Mouse (Mus musculus) left cerebral cortex, adult 18-20 months (tissue): ENCODE results near the gene Mt3. TPM values are rescaled to one million over a fixed set of nuclear protein-coding genes. Genes with fewer than 3 reads are reported as not detected.
"Not testable (repeated sequence)": the region's sequence is repeated elsewhere in the genome, so short reads cannot be mapped to it uniquely, and the experiment has no call there.

Source experiments
- DNase-seq, 2 experiments: peaks; one replicate each; pipeline ENCODE4 v3.0.0; 2021 to 2022; ENCODE audit warnings: low spot score in 2 of 2, mixed read lengths in 1 of 2
- long read RNA-seq, 2 experiments: library from polyadenylated mRNA; stranded (forward); transcript quantifications; one replicate each; pipeline ENCODE4 v2.0.0; 2021
- total RNA-seq, 2 experiments: library from RNA; stranded (reverse); gene quantifications; 2 replicates each; pipeline ENCODE4 v1.2.3; 2021

Gene Mt3
- 100 to 1,000 TPM; 795 to 921 TPM for total RNA-seq
- long read RNA-seq, experiment 1, transcript Mt3-203 (2 exons, 477 nt): minor isoform, 15 of 99 reads
- long read RNA-seq, experiment 1, transcript Mt3-201 (3 exons, 536 nt): major isoform, 80 of 99 reads
- long read RNA-seq, experiment 1, partial matches to known transcripts: 0 of 99 reads
- long read RNA-seq, experiment 1, other reads (novel, unspliced or antisense): 4 of 99 reads
- long read RNA-seq, experiment 2, transcript Mt3-201 (3 exons, 536 nt): major isoform, 116 of 131 reads
- long read RNA-seq, experiment 2, partial matches to known transcripts: 2 of 131 reads
- long read RNA-seq, experiment 2, other reads (novel, unspliced or antisense): 8 of 131 reads

DNA sequence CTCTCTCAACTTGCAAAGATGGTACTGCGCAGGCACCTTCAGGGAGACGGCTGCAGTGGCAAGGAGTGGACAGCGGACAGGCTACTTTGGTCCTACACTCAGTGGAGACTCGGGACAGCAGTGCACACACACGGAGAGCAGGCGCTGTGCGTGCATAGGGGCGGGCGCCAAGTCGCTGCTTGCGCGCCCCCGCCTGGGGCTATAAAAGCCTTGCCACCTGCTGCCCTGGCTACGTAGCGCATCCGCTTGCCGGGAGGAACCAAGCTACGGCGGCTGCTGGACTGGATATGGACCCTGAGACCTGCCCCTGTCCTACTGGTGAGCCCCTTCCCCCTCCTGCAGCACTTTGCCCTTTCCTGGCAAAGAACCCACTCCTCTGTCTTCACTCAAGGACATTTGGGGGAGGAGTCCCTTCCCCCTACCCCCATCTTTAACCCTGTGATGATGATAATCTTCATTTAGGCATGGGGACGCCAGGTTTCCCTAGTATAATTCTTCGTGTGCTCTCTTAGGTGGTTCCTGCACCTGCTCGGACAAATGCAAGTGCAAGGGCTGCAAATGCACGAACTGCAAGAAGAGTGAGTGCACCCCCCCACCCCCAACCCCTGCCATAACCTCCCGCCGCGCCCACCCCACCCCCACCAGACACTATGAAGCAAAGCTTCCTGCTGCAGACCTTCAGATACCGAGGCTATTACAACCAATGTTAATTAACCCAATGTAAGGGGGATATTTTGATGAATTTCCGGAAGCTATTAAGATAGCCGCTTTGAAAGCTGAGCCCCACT is at the start of gene Mt3:
TSS of gene Mt3 (plus strand) at position 95 of the 788 bp plus-strand sequence.
- peak; percentile 86 to 90 for DNase-seq

DNA sequence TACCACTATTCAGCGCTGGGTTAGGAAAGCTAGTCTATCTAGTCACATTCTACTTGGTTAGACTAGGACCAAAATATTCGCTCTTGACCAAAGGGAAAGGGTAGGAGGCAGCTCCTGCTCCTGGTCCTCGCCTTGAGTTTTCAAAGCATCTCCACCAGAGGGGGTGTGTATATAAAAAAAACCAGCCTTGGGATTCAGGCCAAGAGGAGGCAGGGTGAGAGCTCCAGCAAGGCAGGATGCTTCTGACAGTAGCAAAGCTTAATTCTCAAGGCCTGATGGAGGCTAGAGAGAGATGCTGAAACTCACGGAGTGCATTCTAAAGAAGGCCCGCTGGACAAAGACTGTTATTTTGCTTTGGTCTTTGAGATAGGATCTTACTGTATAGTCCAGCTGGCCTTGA is 48.3 kb upstream of the Mt3 start:
- DNase-seq: peak; percentile 42 to 44

DNA sequence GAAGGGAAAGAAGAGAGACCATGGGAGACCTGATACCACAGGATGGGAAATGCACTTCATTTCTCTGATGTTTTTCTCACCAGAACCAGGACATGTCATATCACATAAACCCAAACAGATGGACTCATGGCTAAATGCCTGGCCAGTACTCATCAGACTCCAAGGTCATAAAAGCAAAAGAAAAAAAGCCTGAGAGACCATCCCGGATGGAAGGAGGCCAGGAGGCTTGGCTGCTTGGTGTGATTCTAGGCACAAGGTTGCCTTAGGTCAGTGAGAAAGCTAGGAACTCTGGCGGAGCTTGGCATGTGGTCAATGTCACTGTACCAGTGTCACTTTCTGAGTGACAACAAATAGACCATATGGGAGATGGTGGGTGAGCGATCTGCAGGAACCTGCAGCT is 44.5 kb upstream of the Mt3 start:
- DNase-seq: no peak

DNA sequence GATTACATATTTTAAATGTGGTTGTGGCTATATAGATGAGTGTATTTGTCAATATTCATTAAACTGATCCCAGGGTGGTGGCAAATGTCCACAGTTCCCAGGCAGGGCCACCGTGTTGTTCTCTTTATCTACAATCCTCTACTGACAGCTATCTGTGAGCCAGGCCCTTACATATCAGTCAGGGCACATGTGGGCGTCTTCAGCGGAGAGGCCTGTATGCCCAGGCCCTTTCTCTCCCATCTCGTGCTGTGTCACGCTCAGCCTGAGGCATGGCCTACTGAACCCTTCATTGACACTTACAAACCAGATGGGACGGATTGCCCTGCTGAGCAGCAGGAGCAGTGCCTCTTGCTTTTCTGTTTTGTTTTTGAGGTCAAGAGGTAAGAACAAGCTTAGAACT is 43.0 kb upstream of the Mt3 start:
- no peak for DNase-seq

DNA sequence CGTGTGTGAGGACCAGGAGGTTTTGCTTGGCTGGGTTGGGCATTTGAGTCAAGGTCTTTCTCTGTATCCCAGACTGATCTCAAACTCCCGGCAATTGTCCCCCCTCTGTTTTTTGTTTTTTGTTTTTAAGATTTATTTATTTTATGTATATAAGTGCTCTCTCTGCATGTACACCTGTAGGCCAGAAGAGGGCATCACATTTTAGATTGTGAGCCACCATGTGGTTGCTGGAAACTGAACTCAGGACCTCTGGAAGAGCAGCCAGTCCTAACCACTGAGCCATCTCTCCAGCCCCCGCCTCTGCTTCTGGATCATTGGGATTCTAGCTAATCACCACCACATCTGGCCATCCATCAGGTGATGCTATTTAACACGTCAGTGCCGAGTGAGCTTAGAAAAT is 42.6 kb upstream of the Mt3 start:
- DNase-seq: no peak

DNA sequence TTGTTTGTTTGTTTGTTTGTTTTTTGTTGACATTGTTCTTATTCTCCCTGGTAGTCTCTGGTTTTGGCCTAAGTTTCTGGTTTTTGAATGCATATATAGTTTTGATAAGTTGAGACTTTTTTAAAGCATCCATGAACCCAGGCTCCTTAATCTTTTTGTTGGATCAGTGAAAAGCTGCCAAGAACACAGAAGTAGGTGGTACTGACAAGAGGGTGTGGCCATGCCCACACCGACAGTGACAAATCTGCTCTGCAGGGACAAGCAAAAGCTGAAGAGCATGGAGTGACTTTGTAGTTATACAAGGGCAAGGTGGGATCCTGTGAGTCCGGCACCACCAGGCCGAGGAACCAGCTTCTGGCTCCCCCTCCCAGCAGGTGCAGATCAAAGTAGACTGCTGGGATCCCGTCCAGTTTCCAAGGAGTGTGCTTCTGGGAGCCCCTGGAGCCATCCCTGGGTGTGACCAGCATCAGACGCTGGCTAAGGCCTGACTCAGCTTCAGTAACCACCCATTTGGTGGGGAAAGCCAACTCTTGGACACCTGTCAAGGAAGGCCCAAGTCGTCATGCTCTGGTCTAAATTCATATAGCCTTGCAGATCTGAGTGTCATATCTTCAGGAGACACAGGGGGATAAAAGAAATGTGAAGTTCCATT is 41.8 kb upstream of the Mt3 start:
- DNase-seq: peak in 1 of 2 experiments; percentile 23

DNA sequence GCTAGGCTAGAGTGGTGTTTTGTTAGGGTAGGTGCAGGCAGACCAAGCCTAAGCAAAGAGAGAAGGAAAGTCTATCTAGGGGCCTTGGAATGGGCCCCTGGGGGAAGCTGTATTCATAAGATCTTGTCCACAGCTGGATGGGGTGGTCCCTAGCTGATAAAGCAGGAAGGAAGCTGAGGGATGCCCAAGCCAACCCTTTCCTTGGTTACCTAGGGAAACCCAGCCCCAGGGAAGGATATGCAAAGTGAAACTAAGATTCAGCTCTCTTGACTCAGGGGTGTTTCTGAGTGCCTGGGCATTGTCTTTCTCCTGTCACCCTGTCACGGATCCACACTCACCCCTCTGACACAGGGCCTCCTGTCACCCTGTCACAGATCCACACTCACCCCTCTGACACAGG is 39.0 kb upstream of the Mt3 start:
- DNase-seq: no peak

DNA sequence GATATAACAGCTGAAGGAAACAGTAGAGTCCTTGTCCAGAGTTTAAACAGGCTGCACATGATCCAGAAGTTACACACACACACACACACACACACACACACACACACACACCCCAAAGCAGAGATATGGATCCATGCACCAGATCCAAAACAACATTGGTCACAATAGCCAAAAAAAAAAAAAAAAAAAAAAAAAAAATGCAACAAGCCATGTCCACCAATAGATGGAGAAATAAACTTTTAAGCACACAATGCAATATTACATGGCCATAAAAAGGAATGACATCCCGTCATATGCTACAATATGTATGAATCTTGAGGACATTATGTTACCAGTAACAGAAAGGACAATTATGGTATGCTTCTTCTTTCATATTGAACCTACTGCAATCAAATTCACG is 38.4 kb upstream of the Mt3 start:
- no peak for DNase-seq

DNA sequence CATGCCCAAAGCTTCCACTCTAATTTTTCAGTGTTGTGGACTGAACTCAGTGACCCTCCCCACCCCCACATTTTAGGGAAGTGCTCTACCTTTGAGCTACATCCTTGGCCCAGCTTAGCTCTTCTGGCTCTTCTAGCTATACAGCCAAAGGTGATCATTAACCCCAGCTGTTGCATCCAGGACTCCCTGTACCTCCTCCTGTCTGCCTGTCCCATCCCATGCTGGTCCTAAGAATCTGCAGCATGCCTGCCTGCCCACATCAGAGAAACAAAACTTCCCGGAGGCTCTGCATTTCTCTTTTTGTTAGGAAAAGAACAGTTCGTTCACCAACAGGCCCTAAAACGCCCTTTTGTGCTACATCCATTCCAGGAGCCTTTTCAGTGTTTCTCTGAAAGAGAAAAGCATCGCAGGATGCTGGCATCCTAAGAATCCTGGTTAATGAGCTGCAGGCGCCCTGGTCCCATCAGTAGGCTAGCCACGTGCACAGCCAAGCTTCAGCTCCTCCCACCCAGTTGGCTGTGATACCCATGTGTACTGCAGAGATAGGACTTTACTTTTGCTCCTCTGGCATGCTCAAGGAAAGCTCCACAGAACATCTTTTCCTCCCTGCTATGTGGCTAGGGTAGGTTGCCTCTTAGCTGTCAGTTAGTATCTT is 33.5 kb upstream of the Mt3 start:
- DNase-seq: peak; percentile 39 to 53

DNA sequence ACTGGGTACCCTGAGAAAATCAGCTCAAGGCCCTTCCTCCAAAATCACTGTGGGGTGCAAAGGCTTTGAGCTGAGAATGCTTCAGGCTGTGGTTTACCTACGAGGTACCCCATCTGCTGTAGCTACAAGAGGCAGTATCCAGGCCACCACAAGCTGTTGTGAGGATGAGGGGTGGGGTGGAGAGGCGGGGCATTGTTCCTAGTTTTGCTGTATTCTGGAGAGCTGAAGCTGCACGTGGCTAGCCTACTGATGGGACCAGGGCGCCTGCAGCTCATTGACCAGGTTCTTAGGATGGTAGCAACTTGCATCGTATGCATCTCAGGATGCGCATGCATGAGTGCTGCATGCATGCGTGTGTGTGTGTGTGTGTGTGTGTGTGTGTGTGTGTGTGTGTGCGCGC is 30.8 kb upstream of the Mt3 start:
- no peak for DNase-seq

DNA sequence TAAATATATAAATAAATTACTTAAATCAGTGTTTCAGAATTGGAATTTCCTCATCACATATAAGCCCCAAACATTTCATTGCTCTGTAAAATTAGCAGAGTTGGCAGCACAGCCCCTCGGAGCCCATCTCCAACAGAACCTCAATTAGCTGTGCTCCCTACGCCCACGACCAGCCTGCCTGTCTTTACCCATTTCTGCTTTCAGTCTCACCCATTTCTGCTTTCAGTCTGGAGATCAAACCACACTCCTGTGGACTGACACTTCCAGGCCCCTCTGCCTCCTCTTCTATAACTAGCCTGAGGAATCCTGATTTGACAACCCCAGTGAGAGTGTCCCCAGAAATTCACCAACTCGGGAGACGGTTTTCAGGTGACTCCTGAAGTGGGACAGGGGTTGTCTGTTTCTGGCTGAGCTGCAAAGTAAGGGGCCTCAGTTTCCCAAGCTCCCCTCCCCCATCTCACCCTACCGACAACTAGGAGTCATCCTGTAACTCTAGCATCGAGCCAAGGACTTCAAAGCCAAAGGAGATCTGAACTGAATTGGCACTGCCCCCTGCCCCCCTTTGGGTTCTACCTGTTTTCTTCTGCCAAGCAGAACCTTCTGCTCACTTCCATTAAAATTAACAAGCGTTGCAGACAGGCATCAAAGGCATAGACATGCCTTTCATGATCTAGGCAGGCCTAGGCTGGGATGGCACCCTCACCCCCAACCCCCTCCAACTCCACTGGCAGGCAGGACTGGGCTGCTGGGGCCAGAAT is 29.5 kb upstream of the Mt3 start:
- no peak for DNase-seq

DNA sequence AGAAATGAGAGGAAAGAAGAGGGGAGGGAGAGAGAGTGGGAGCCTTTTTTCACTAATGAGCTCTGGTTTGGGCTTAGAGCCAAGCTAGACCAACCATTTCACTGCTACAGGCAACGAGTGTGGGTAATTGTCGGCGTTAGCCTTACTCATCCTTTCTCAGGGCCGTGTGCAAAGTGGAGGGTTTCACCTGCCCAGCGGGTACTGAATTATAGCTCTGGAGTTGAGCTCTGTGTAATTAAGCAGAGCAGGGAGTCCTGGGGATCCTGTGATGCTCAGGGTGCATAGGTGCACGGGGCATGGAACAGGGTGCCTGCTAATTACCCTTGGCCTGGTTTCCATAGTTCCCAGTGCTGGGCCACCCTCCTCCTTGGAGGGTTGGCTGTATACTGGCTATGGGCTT is 24.7 kb upstream of the Mt3 start:
- no peak for DNase-seq

DNA sequence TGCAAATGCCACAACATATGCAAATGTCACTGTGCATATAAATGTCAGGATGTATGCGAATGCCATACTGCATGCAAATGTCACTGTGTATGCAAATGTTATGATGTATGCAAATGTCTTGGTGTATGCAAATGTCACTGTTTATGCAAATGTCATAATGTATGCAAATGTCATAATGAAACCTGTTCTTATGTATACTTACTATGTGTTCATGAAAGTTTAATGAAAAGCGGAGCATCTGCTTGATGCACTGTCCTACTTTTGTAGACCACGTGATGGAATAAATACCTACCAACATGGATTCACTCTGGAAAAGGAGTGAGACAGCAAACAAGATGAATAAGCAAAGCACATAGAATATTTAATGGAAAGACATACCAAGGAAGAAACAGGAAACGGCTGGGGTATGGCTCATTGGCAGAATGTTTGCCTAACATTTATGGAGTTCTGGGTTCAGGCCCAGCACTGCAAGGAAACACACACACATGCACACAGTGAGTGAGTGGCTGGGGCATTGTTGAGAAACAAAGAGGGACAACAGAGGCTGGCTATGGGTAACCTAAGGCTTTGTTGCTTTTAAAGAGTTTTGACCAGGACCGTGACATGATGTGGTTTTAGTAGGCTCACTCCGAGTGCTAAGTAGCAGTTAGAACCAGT is 23.1 kb upstream of the Mt3 start:
- no peak for DNase-seq

DNA sequence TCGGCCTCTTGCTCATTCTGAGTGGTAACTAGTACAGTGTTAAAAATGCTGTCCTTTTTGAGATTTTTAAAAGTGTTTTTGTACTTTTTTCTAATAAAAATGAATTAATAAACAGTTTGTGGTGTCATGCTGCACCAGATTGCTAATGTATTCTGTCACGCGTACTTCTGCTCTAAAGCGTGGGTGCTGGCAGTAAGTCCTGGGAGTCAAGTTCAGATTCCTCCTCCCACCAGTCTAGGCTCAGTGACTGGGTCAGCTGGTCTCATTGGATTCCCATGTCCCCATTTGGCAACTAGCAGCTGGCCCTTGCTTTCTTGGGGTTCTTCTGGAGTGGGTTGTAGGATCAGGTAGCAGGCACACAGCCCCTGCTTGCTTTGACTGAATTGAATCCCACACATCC is 22.3 kb upstream of the Mt3 start:
- DNase-seq: no peak

DNA sequence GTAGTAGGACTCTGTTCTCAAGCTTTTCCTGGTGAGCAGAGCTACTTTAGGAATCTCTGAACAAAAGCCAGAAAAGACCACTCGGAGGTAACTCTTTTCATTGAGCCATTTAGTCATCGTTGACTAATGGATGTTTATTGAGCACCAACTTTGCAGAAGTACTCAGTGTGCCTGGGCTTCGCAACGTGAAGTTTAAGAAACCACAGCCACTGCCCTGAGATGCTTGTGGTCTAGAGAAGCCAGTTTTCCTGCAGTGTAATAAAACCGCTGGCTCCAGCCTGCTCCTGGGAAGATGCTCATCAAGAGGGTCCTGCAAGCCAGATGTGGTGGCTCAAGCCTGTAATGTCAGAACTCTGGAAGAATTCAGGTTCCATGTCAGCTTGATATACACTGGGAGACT is 20.3 kb upstream of the Mt3 start:
- DNase-seq: no peak

DNA sequence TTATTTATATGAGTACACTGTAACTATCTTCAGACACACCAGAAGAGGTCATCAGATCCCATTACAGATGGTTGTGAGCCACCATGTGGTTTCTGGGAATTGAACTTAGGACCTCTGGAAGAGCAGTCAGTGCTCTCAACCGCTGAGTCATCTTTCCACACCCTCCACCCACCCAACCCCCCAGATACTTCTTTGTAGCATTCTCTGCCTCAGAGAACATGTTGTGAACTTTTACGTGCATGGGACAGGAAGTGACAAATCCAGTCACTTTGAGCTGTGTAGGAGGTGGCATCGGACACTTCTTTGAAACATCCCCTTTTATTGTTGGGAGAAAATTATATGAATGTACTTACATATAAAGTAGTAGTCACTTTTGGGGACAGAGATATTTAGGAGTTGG is 17.8 kb upstream of the Mt3 start:
- DNase-seq: not testable (repeated sequence)

DNA sequence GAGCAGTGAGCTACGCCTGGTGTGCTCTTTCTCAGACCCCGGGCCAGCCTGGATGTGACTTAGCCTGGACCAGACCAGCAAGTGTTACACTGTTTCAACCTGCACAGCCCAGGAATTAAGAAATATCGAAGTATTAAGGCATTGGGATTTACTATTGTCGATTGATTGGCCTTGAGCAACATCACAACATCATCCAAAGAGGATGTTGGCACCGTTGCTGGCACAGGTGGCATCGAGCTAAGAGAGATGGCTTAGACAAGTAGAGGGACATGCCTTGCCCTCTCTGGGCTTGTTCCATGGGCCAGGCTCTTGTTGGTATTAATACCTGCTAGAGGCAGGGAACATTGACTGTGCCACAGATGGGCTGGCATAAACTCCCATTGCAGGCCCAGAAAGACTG is 16.9 kb upstream of the Mt3 start:
- no peak for DNase-seq

DNA sequence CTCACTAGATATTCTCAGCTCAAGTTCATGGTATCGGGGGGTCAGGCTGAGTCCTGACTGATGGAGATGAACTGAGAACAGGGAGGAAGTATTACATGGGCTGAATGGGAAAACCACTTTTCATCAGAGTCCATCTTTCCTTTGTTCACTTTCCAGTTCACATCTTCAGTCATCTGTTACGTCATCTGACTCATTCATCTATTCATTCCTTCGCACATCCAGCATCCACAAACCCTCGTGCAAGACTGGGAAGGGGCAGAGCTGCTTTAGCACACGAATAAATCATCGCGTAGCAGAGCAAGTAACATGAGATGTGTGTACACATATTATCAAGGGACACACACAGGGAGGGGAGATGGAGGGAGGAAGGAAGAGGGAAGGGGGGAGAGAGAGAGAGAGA is 16.2 kb upstream of the Mt3 start:
- DNase-seq: no peak

DNA sequence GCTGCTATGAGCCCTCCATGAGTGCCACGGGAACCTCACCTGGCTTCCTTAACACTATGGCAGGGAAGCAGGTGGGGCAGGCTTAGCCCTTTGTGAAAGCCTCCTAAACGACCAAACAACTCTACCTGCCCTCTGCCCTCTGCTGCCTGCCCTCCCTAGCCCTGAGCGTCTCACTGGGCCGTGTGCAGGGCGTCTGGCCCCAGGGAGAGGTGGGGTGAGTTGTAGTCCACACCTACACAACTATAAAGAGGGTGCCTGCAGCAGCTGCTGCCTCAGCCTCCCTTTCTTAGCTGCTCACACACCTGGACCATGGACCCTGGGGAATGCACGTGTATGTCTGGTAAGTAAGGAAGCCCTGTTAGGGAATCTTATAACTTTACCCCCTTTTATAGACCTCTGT is 15.5 kb upstream of the Mt3 start, which contains the start of gene Mt4:
TSS of gene Mt4 (plus strand) at position 265 of the 400 bp plus-strand sequence.
- DNase-seq: no peak

DNA sequence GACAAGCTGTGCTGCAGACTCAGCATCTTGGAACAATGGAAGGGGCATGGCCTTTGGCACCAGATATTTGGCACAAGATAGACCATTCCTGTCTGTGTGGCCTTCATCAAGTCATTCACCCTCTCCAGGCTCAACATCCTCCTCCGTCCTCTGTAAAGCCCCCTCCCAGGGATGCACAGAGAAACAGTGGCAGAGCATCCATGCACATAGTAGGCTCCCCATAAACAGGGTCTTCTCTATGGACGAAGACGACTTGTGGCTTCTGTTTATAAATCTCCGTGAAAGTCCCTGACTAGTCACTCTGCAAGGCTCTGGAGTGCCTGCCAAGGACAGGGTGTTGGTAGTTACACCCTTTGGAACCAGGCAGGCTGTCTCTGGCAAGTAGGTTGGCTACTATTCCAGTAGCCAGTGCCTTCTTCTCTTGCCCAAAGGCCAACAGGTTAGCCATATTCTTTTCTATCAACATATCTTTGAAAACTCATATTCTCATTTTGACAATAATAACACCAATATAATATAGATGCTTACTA is 12.1 kb upstream of the Mt3 start:
- DNase-seq: no peak
